Mouse (Mus musculus): ENCODE measurements at regions not wholly inside any gene's neighbourhood (a gene's known extent, or its start where the extent isn't known, plus 50 kb on each side); places are given as distances from the start of the nearest gene placed in this dataset.

- no peak for TF ChIP-seq CTCF (IDR thresholded peaks at IDR 0.05; ENCODE audit: borderline replicate concordance, insufficient read depth, low read length)
- TF ChIP-seq POLR2A (IDR thresholded peaks at IDR 0.05; ENCODE audit: low read depth, low read length), result no peak
These were observed 61.7 kb downstream of the Pja1 start for GRCm38 (mm10) chrX:99409331-99409730.
